Mouse (Mus musculus) effector memory CD4-positive, alpha-beta T cell, adult 7 months (primary cell): ENCODE results near the gene Fam117a. TPM values are rescaled to one million over a fixed set of nuclear protein-coding genes. Genes with fewer than 3 reads are reported as not detected.

Experiments used
- polyA plus RNA-seq: library from polyadenylated mRNA; unstranded; fragments of 100-300 nt; shearing (Covaris generic); gene quantifications from one replicate; pipeline ENCODE4 v1.2.1, GENCODE M21; 2017

Fam117a gene
- 36.8 TPM for polyA plus RNA-seq

GRCm38 (mm10) chr11:95336568-95337128 is at the start of gene Fam117a:
Fam117a (plus strand) TSS chr11:95337018.

GRCm38 (mm10) chr11:95310007-95310647 is 26.7 kb upstream of the Fam117a start, which contains the start of gene Kat7:
Kat7 (minus strand) TSS chr11:95310246.

GRCm38 (mm10) chr11:95384319-95384972 is 47.6 kb downstream of the Fam117a start, which contains the start of gene Slc35b1:
Slc35b1 (plus strand) TSS chr11:95384692.

GRCm38 (mm10) chr11:95413641-95414535 is 77.1 kb downstream of the Fam117a start, which contains the start of gene Spop:
Spop (plus strand) TSS chr11:95414080.

Other genes with a start within 250 kb of the Fam117a start
- not detected for gene Dlx3, start 216.9 kb upstream of the Fam117a start, polyA plus RNA-seq
- gene Dlx4, start 190.8 kb upstream of the Fam117a start, polyA plus RNA-seq: not detected
- gene Tac4, start 75.5 kb upstream of the Fam117a start, polyA plus RNA-seq: not detected
- gene Kat7, start 26.8 kb upstream of the Fam117a start, polyA plus RNA-seq: 106 TPM
- 58.2 TPM for gene Slc35b1, start 47.7 kb downstream of the Fam117a start, polyA plus RNA-seq
- 165 TPM for gene Spop, start 77.1 kb downstream of the Fam117a start, polyA plus RNA-seq
- not detected for gene Nxph3, start 177.6 kb downstream of the Fam117a start, polyA plus RNA-seq